Mouse (Mus musculus) spleen, postnatal 10 days (tissue): Measurements from ENCODE around the gene Zfp609.
"Not testable (repeated sequence)": the region's sequence is repeated elsewhere in the genome, so short reads cannot be mapped to it uniquely, and the experiment has no call there.

Experiments
- DNase-seq, 2 experiments: peaks; one replicate each; pipeline ENCODE4 v3.0.0; 2021 to 2022; ENCODE audit warnings: low spot score in 2 of 2

The Zfp609 gene

GRCm38 (mm10) chr9:65675461-65676357 lies 151.7 kb downstream of the Zfp609 start:
- no peak for DNase-seq

- DNase-seq: no peak
Measured at GRCm38 (mm10) chr9:65672996-65673395, 154.4 kb downstream of the Zfp609 start.

GRCm38 (mm10) chr9:65671431-65671931 lies 155.9 kb downstream of the Zfp609 start:
- peak in 1 of 2 experiments; percentile 26 for DNase-seq

DNA sequence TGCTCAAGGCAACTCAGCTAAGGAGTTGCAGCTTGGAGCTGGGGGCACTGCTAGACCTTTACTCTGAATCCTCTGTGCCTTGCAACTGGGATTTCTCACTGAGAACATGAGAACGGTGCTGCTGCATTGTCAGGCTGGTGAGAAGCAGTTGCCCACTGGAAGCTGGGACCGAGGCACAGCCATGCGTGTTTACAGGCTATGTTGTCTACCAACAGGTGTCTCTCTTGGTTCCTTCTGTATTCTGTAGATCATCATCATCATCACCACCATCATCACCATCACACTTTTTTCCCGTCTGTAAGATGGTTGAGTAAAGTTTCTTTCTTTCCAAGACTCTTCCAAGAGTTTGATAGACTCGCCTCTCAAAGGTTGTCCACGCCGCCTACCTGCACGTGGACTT lies 159.7 kb downstream of the Zfp609 start, which contains the start of gene Oaz2:
Gene Oaz2 (plus strand): TSS at position 301 of the 400 bp plus-strand sequence.
- no peak for DNase-seq

GRCm38 (mm10) chr9:65666042-65666441 lies 161.3 kb downstream of the Zfp609 start:
- DNase-seq: peak; percentile 33 to 79

- DNase-seq: peak; percentile 34 to 68
Measured at GRCm38 (mm10) chr9:65664163-65664562, 163.2 kb downstream of the Zfp609 start.

DNA sequence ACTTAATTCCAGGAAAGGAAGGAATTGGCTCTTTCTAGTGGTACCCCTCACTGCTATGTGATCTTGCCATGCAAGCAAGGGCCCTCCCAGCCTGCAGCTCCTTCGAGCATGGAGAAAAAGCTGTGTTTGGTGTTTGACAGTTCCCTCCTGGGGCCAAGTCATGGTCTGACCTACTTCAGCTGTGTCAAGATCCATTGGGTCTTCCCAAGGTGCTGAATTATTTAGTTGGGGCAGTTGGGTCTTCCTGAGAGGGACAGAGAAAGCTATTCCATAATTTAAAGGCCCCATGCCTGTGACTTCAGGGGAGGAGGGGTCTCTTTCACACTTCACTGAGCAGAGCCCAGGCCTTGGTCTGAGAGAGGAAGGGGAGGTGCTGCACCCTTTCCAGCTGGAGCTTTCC lies 165.9 kb downstream of the Zfp609 start:
- no peak for DNase-seq

- DNase-seq: no peak
Measured at GRCm38 (mm10) chr9:65661029-65661428, 166.3 kb downstream of the Zfp609 start.

- no peak for DNase-seq
Measured at GRCm38 (mm10) chr9:65657218-65657617, 170.1 kb downstream of the Zfp609 start.

GRCm38 (mm10) chr9:65655540-65655939 lies 171.8 kb downstream of the Zfp609 start:
- peak in 1 of 2 experiments; percentile 28 for DNase-seq

DNA sequence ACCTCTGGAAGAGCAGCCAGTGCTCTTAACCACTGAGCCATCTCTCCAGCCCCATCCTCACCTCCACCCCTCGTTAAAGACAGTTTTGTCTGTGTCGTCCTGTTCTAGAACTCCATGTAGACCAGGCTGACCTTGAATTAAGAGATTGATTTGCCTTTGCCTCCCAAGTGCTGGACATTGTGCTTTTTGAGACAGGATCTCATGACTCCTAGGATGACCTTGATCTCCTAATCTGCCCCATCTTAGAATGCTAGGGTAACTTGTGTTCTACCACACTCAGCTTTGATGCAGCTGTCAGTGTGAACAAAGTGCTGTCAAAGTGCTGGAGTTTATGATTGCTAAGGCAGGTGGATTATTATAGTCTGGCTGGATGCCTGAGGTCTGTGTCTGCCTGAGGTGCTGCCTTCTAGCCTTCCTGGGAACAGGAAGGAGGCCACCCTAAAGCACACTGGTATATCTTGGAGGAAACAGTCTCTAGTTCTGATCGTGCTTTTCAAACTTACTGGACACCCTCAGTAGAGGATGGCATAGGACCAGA lies 172.6 kb downstream of the Zfp609 start:
- DNase-seq: no peak

DNA sequence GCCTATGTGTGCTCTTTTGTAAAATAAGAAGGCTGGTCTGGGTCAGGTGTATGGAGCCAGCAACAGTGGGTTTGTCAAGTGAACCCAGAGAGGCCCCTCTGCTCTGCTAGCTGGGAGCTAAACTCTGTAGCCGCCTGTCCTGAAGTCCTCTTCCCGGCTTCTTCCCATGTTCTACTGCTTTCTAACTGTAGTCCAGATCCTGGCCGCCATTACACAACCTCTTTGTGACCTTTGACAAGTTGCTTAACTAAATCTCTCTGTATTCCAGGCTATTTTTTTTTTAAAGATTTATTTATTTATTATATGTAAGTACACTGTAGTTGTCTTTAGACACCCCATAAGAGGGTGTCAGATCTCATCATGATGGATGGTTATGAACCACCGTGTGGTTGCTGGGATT lies 173.6 kb downstream of the Zfp609 start:
- DNase-seq: no peak

GRCm38 (mm10) chr9:65651957-65652356 lies 175.4 kb downstream of the Zfp609 start:
- DNase-seq: not testable (repeated sequence)

- DNase-seq: no peak
Measured at GRCm38 (mm10) chr9:65649997-65650396, 177.4 kb downstream of the Zfp609 start.

DNA sequence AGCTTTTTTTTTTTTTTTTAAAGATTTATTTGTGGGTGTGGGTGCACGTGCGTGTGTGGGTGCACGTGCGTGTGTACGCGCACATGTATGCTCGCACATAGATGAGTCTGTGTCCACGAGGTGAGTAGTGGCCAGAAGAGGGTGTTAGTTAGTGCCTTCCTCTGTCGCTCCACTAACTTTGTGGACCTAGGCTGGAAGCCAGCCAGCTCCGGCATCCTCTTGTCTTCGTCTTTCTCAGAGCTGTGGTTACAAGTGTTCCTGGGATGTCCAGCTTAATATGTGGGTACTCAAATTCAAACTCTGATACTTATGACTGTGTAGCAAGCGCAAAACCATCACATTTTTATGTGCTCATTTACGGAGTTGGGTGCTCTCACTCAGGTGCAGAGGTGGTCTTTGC lies 178.6 kb downstream of the Zfp609 start:
- DNase-seq: no peak

DNA sequence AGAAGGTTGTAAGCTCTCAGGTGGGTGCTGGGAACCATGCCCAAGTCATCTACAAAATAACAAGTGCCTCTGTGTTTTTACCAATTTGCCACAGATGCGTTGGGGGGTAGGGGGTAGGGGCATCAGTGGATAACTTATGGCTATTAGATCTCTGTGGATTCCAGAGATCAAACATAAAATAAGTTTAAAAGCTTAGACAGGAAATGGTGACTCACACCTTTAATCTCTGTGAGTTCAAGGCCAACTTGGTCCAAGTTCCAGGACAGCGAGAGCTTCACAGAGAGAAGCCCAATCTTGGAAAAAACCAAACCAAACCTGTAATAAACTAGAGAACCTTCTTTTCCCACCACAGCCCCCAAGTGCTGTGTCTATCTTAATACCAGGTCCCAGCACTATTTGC lies 180.6 kb downstream of the Zfp609 start:
- no peak for DNase-seq

- no peak for DNase-seq
Measured at GRCm38 (mm10) chr9:65645984-65646383, 181.4 kb downstream of the Zfp609 start.

- no peak for DNase-seq
Measured at GRCm38 (mm10) chr9:65644960-65645359, 182.4 kb downstream of the Zfp609 start.

- DNase-seq: no peak
Measured at GRCm38 (mm10) chr9:65642546-65642945, 184.8 kb downstream of the Zfp609 start.
